Mouse (Mus musculus) heart, adult 2 months (tissue): Measurements from ENCODE around the gene Fezf1. TPM values are rescaled to one million over a fixed set of nuclear protein-coding genes. Genes with fewer than 3 reads are reported as not detected.

Experiments
- DNase-seq, 2 experiments: peaks; one replicate each; pipeline ENCODE4 v3.0.0; 2021
- H3K27ac ChIP-seq: fragments of 200-600 bp; 2 replicates; pipeline ENCODE4 v1.8.1; 2022
- H3K27me3 ChIP-seq: fragments of 200-500 bp; 2 replicates; pipeline ENCODE4 v1.6.1; 2012; ENCODE audit warnings: mild to moderate bottlenecking, low read length, inconsistent platforms, mixed read lengths; ENCODE audit not compliant: control insufficient read depth, insufficient read depth
- H3K36me3 ChIP-seq: fragments of 200-500 bp; 2 replicates; pipeline ENCODE4 v1.6.1; 2012; ENCODE audit warnings: low read length, inconsistent platforms; ENCODE audit not compliant: control insufficient read depth, insufficient read depth
- H3K4me1 ChIP-seq: fragments of 200-500 bp; 2 replicates; pipeline ENCODE4 v1.6.1; 2011; ENCODE audit warnings: low read length; ENCODE audit not compliant: control insufficient read depth, insufficient read depth
- H3K4me3 ChIP-seq: fragments of 200-600 bp; 2 replicates; pipeline ENCODE4 v1.8.1; 2022
- H3K79me2 ChIP-seq: fragments of 200-500 bp; replicated peaks from 2 replicates; pipeline ENCODE4 v1.6.1; 2012; ENCODE audit warnings: mild to moderate bottlenecking, inconsistent platforms, low read length, moderate library complexity, mixed read lengths; ENCODE audit not compliant: control insufficient read depth, insufficient read depth
- H3K9ac ChIP-seq: fragments of 200-500 bp; 2 replicates; pipeline ENCODE4 v1.6.1; 2012; ENCODE audit warnings: low read depth, mild to moderate bottlenecking, control low read depth, inconsistent platforms, low read length, mixed read lengths
- CTCF ChIP-seq: fragments of 200-600 bp; IDR thresholded peaks from 2 replicates; pipeline ENCODE4 v1.8.1; 2022; ENCODE audit warnings: antibody characterized with exemption, mild to moderate bottlenecking, moderate library complexity
- EP300 ChIP-seq: fragments of 200-500 bp; IDR thresholded peaks from 2 replicates; pipeline ENCODE4 v1.6.1; 2011; ENCODE audit warnings: low read depth, low read length, control low read depth; ENCODE audit not compliant: insufficient read depth
- POLR2A ChIP-seq: fragments of 200-500 bp; IDR thresholded peaks from 2 replicates; pipeline ENCODE4 v1.6.1; 2011; ENCODE audit warnings: mild to moderate bottlenecking, low read depth, low read length, control low read depth; ENCODE audit not compliant: insufficient read depth
- WGBS: fragments of 180-500 bp; shearing (Covaris S2); methylation state at CpG from one replicate; pipeline ENCODE4 v1.1.7; 2018; 5-methylcytosine and 5-hydroxymethylcytosine counted together
- intact Hi-C: fragments of 180-260 bp; cut with DNase I; formaldehyde crosslinking; loops from one replicate; pipeline ENCODE4 v1.15.1; 2025
- polyA plus RNA-seq: library from polyadenylated mRNA; depleted of rRNA; stranded (reverse); fragments of >200 nt; gene quantifications from 2 replicates; pipeline ENCODE4 v1.2.3, GENCODE M21; 2012; rRNA removed
- total RNA-seq, 2 experiments: library from RNA; stranded (reverse); gene quantifications; 2 replicates each; pipeline ENCODE4 v1.2.3; 2021

The Fezf1 gene
- total and polyA plus RNA-seq, 3 experiments: not detected

GRCm38 (mm10) chr6:23245545-23246011, 2.6 kb downstream of the Fezf1 start:
- Histone ChIP-seq H3K79me2 (no peaks in the 10 kb centered on the region), H3K27ac (no peak overlapping the region), H3K4me3 (no peak overlapping the region), H3K9ac (no peak overlapping the region), H3K27me3 (peaks cover 30% of the 10 kb centered on the region), H3K36me3 (no peaks in the 10 kb centered on the region), H3K4me1 (no peaks in the 10 kb centered on the region)
- DNase-seq: no peak
- no peak for TF ChIP-seq CTCF
- TF ChIP-seq EP300: no peak
- TF ChIP-seq POLR2A: no peak
- WGBS: 4% methylated on average over 23 of the region's 23 CpGs
- intact Hi-C loops: no loop called here

GRCm38 (mm10) chr6:23245121-23245520, 3.0 kb downstream of the Fezf1 start:
- WGBS: 21% methylated on average over 9 of the region's 9 CpGs
- Histone ChIP-seq H3K4me3 (no peak overlapping the region), H3K79me2 (no peaks in the 10 kb centered on the region), H3K4me1 (no peaks in the 10 kb centered on the region), H3K27ac (no peak overlapping the region), H3K36me3 (no peaks in the 10 kb centered on the region), H3K9ac (no peak overlapping the region), H3K27me3 (peaks cover 27% of the 10 kb centered on the region)
- no peak for TF ChIP-seq POLR2A
- TF ChIP-seq EP300: no peak
- TF ChIP-seq CTCF: no peak
- no peak for DNase-seq
- intact Hi-C loops: no loop called here

- intact Hi-C loops: no loop called here
- no peak for DNase-seq
- H3K9ac ChIP-seq: no peak overlapping the region
- WGBS: 4% methylated on average over 15 of the region's 15 CpGs
- H3K79me2 ChIP-seq: no peaks in the 10 kb centered on the region
- peaks cover 20% of the 10 kb centered on the region for H3K27me3 ChIP-seq
- TF ChIP-seq EP300 (no peak), POLR2A (no peak), CTCF (no peak)
- no peak overlapping the region for H3K27ac ChIP-seq
- H3K4me3 ChIP-seq: no peak overlapping the region
- H3K36me3 ChIP-seq: no peaks in the 10 kb centered on the region
- no peaks in the 10 kb centered on the region for H3K4me1 ChIP-seq
These were observed 4.1 kb downstream of the Fezf1 start for GRCm38 (mm10) chr6:23243821-23244760.

GRCm38 (mm10) chr6:23211499-23211898, 36.7 kb downstream of the Fezf1 start:
- WGBS: 52% methylated on average over 3 of the region's 3 CpGs
- intact Hi-C loops: no loop called here

GRCm38 (mm10) chr6:23207791-23208190, 40.4 kb downstream of the Fezf1 start:
- Histone ChIP-seq H3K27me3 (no peaks in the 10 kb centered on the region), H3K4me1 (no peaks in the 10 kb centered on the region), H3K4me3 (no peak overlapping the region), H3K9ac (no peak overlapping the region), H3K79me2 (no peaks in the 10 kb centered on the region), H3K36me3 (no peaks in the 10 kb centered on the region), H3K27ac (no peak overlapping the region)
- TF ChIP-seq CTCF (no peak), POLR2A (no peak), EP300 (no peak)
- intact Hi-C loops: no loop called here
- WGBS: 53% methylated on average over 4 of the region's 4 CpGs
- no peak for DNase-seq

More at GRCm38 (mm10) chr6:23211499-23211898, 36.7 kb downstream of the Fezf1 start:
- Histone ChIP-seq H3K27ac (no peak overlapping the region), H3K9ac (no peak overlapping the region), H3K27me3 (no peaks in the 10 kb centered on the region), H3K36me3 (no peaks in the 10 kb centered on the region), H3K4me1 (no peaks in the 10 kb centered on the region), H3K4me3 (no peak overlapping the region), H3K79me2 (no peaks in the 10 kb centered on the region)
- no peak for DNase-seq
- no peak for TF ChIP-seq CTCF
- TF ChIP-seq POLR2A: no peak
- no peak for TF ChIP-seq EP300

- Histone ChIP-seq H3K27ac (no peak overlapping the region), H3K36me3 (no peaks in the 10 kb centered on the region), H3K4me1 (no peaks in the 10 kb centered on the region), H3K27me3 (no peaks in the 10 kb centered on the region), H3K9ac (no peak overlapping the region), H3K4me3 (no peak overlapping the region), H3K79me2 (no peaks in the 10 kb centered on the region)
- 64% methylated on average over 11 of the region's 11 CpGs for WGBS
- DNase-seq: no peak
- TF ChIP-seq POLR2A (no peak), CTCF (no peak), EP300 (no peak)
- intact Hi-C loops: no loop called here
These were observed 45.5 kb downstream of the Fezf1 start for GRCm38 (mm10) chr6:23202630-23203029.

Other genes starting within 250 kb of the Fezf1 start
- gene Aass, start 115.4 kb downstream of the Fezf1 start, total RNA-seq: under 1 TPM; 0.34 to 0.36 TPM
- gene Aass, start 115.4 kb downstream of the Fezf1 start, polyA plus RNA-seq: 0.27 and 0.50 TPM in 2 replicates